Mouse (Mus musculus): ENCODE measurements around the gene Esyt1. TPM values are rescaled to one million over a fixed set of nuclear protein-coding genes. Genes with fewer than 3 reads are reported as not detected.
"Not testable (repeated sequence)": the region's sequence is repeated elsewhere in the genome, so short reads cannot be mapped to it uniquely, and the experiment has no call there.

Gene Esyt1
- total RNA-seq (2021) = 1 to 10 TPM; 8.9 to 9.3 TPM

GRCm38 (mm10) chr10:128525671-128526308 is at the start of gene Esyt1:
TSS of gene Esyt1 (minus strand) at chr10:128525871.
- intact Hi-C loops (cut with DNase I) = loop anchor here (5.0 kb wide), 1 partner anchor 33 kb away; the partner anchor contains the start of gene Myl6

DNA sequence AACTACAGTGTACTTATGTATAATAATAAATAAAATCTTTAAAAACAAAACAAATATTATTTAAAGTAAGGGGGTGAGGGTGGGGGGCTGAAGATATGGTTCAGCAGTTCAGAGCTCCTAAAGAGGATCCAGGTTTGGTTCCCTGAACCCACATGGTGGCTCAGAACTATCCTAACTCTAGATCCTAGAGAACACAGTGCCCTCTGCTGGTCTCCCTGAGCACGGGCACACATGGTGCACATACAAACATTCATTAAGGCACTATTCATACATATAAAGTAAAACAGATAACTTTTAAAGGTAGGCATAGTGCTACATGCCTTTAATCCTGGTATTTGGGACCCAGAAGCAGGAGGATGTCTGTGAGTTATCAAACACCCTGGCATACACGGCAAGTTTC is 49.4 kb upstream of the Esyt1 start:
- DNase-seq (ENCODE audit: extremely low spot score in 1 of 2, low spot score in 2 of 2) = no peak
- intact Hi-C loops (cut with DNase I) = no loop called here

More at GRCm38 (mm10) chr10:128525671-128526308, at the start of gene Esyt1:
- DNase-seq (ENCODE audit: extremely low spot score in 1 of 2, low spot score in 2 of 2) = peak; percentile 92 to 96

DNA sequence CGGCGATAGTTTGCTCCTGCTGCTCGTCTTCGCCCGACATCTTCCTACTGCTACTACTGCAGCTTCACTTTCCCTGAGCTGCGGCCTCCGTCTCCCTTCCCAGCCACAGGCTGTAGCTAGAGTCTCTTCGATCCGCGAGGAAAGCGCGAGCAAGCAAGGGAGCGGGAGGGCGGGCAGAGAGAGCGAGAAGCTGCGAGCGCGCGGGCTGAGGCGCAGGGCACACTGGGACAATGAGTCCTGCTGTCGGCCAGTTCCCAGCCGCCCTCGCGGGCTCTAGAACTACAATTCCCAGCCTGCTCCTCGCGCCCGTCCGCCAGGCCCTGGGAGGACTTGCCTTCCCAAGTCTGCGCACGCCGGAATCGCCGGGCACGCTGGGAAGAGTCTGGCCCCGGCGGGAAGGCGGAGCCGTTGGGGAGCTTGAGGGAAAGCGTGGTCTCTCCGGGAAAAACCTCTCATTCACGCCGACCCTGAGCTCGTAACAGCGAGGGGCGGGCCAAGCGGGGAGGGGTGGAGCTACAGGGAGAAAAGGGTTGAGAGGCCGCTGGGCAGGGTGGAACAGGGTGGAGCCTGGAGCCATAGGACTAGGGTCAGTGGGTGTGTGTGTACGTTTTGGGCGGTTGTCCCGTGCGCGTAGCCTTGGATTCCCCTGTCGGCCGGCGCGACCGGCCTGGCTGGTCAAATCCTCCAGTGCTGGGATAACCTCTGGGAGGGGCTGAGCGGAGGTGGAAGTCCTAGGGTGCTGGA is 40.3 kb upstream of the Esyt1 start, which contains the start of gene Pa2g4:
TSS of gene Pa2g4 (minus strand) at position 200 of the 744 bp plus-strand sequence.
- peak; percentile 98 to 99 for DNase-seq (ENCODE audit: extremely low spot score in 1 of 2, low spot score in 2 of 2)
- intact Hi-C loops (cut with DNase I) = loop anchor here (5.0 kb wide), 2 partner anchors 46 to 106 kb away; partner anchors contain the start of gene Suox

DNA sequence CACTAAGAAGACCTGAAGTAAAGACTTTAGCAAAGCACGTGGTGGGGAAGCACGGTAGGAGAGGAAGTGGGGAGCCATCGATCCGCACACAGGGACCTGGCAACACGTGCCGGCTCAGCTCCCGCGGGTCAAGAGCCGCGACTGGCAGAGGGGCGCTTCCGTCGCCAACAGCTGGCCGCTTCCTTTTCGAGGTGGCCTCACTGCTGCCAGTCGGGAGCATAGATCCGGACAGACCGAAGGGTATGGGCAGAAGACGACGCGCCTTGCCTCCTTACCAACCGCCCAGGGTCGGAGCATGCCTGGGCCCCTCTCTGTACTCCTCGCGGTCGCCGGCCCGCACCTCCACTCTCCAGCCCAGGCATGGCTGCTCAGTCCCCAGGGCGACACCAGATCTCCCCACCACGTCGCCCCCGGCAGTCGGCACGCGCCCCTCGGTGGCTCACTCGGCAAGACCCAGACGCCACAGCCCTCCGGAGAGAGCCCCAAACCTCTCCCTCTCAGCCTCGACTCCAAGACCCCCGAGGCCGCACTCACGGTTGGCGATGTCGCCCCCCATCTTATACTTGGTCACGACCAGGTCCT is 39.6 kb upstream of the Esyt1 start:
- DNase-seq (ENCODE audit: extremely low spot score in 1 of 2, low spot score in 2 of 2) = peak in 1 of 2 experiments; percentile 59
- intact Hi-C loops (cut with DNase I) = loop anchor here (5.0 kb wide), 2 partner anchors 47 to 107 kb away; partner anchors contain the start of gene Suox

DNA sequence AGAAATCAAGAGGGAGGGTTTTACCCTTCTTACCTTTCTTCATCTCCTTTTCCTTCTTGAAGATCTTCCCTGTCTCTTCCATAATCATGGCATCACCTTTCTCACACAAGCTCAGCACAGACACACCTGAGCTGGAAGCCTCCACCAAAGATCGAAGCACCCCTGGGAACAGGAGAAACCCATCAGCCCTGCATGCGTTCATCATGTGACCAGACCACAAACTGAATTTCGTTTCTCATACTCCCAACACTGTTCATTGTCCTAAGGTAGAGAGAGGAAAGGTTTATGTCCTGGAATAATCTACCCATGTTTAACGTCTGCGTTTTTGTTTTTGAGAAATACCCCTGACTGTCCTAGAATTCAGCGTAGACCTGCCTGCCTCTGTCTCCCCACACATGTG is 37.9 kb upstream of the Esyt1 start:
- intact Hi-C loops (cut with DNase I) = no loop called here
- DNase-seq (ENCODE audit: extremely low spot score in 1 of 2, low spot score in 2 of 2) = no peak

- intact Hi-C loops (cut with DNase I) = no loop called here
- DNase-seq (ENCODE audit: extremely low spot score in 1 of 2, low spot score in 2 of 2) = no peak
Measured at GRCm38 (mm10) chr10:128556963-128557362, 31.3 kb upstream of the Esyt1 start.

GRCm38 (mm10) chr10:128556286-128556685 is 30.6 kb upstream of the Esyt1 start:
- no peak for DNase-seq (ENCODE audit: extremely low spot score in 1 of 2, low spot score in 2 of 2)
- intact Hi-C loops (cut with DNase I) = no loop called here

GRCm38 (mm10) chr10:128555567-128555966 is 29.9 kb upstream of the Esyt1 start:
- DNase-seq (ENCODE audit: extremely low spot score in 1 of 2, low spot score in 2 of 2); intact Hi-C loops (cut with DNase I): not testable (repeated sequence)

DNA sequence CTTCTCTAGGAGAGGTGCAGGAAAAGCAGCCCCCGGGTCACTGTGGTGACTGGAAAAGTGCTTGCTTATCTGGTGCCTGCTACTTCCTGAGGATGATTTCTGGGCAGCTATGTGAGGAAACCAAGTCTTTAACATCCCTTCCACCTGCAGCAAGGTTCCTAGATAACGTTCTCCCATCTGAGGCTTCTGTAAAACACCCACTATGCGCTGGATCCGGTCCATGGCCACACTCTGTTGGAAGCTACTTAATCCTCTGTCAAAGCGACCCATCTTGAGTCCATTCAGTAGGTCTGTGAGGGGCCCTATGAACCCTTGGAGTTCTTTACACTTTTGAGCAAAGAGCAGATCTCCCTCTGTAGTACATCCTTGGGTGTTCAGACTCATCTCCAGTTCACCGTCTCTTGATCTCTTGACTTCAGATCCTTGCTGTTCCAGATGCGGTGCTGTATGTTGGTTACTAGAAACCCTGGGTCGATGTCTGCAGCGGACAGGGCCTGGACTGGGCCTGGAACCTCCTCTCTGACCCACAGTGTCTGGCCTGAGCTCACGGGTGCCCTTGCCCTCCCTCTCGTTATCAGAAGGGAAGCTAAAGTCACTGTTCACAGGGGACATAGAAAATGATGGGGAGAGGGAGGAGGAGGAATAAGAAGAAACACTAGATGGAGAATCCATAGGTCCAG is 24.6 kb upstream of the Esyt1 start:
- DNase-seq (ENCODE audit: extremely low spot score in 1 of 2, low spot score in 2 of 2); intact Hi-C loops (cut with DNase I): not testable (repeated sequence)

GRCm38 (mm10) chr10:128549682-128550057 is 24.0 kb upstream of the Esyt1 start:
- DNase-seq (ENCODE audit: extremely low spot score in 1 of 2, low spot score in 2 of 2) = not testable (repeated sequence)
- intact Hi-C loops (cut with DNase I) = loop anchor here (5.0 kb wide), 1 partner anchor 57 kb away; the partner anchor contains the start of gene Myl6

- DNase-seq (ENCODE audit: extremely low spot score in 1 of 2, low spot score in 2 of 2) = peak; percentile 93 to 96
- intact Hi-C loops (cut with DNase I) = loop anchor here (5.0 kb wide), 1 partner anchor 57 kb away; the partner anchor contains the start of gene Myl6
Measured at GRCm38 (mm10) chr10:128548947-128549681, 23.4 kb upstream of the Esyt1 start, which contains the start of gene Rpl41. TSS of gene Rpl41 (minus strand) at chr10:128549305.

GRCm38 (mm10) chr10:128548051-128548791 is 22.6 kb upstream of the Esyt1 start:
- intact Hi-C loops (cut with DNase I) = loop anchor here (5.0 kb wide), 1 partner anchor 56 kb away; the partner anchor contains the start of gene Myl6
- DNase-seq (ENCODE audit: extremely low spot score in 1 of 2, low spot score in 2 of 2) = not testable (repeated sequence)

- intact Hi-C loops (cut with DNase I) = loop anchor here (5.0 kb wide), 1 partner anchor 55 kb away; the partner anchor contains the start of gene Myl6
- peak; percentile 95 to 97 for DNase-seq (ENCODE audit: extremely low spot score in 1 of 2, low spot score in 2 of 2)
Measured at GRCm38 (mm10) chr10:128547361-128548032, 21.8 kb upstream of the Esyt1 start, which contains the start of gene Zc3h10. TSS of gene Zc3h10 (minus strand) at chr10:128547774.

GRCm38 (mm10) chr10:128546787-128547186 is 21.1 kb upstream of the Esyt1 start:
- DNase-seq (ENCODE audit: extremely low spot score in 1 of 2, low spot score in 2 of 2) = no peak
- intact Hi-C loops (cut with DNase I) = loop anchor here (5.0 kb wide), 1 partner anchor 54 kb away; the partner anchor contains the start of gene Myl6

- no peak for DNase-seq (ENCODE audit: extremely low spot score in 1 of 2, low spot score in 2 of 2)
- intact Hi-C loops (cut with DNase I) = loop anchor here (5.0 kb wide), 1 partner anchor 54 kb away; the partner anchor contains the start of gene Myl6
Measured at GRCm38 (mm10) chr10:128546361-128546760, 20.7 kb upstream of the Esyt1 start.

DNA sequence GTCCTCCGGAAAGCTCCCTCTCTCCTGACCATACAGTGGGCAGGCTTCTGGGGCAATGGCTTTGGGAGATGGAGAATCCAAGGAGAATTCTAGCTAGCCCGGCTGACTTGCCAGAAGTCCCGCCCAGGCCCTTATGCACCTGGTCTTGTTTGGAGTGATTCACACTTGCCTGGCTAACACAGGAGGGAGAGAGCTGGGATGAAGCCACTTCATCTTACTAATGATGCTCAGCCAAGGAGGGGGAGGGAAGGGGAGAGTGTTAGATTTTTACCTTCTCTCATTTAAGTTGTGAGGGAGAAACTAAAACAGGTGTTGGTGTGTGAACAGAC is 19.9 kb upstream of the Esyt1 start:
- intact Hi-C loops (cut with DNase I) = loop anchor here (5.0 kb wide), 1 partner anchor 53 kb away; the partner anchor contains the start of gene Myl6
- no peak for DNase-seq (ENCODE audit: extremely low spot score in 1 of 2, low spot score in 2 of 2)

Measured in left cerebral cortex, postnatal 10 days (tissue).